Mouse (Mus musculus): ENCODE results near the gene Akap7. TPM values are rescaled to one million over a fixed set of nuclear protein-coding genes. Genes with fewer than 3 reads are reported as not detected.

Akap7 gene
- polyA plus RNA-seq, 1 experiment from 2014 or later = 22.2 TPM

DNA sequence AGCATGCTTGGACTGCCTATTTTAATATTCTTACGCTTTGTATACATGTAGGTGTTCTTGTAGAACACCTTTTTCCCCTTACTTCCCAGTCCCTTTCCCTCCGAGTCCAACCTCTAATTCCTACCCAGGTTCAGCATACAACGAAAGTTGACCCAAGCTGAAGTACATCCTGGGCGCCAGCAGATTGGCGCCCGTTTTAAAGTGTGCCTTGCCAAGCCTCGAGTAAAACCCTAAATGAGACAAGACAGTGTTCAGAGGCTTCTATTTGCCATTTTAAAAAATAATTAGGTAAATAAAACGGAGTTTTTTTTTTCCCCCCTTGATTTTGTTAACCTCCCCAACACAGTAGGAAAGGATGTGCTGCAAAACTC lies 11.4 kb downstream of the Akap7 start:
- 47% methylated on average over 8 of the region's 8 CpGs for WGBS
- DNase-seq (ENCODE audit: low spot score) = no peak
- H3K27me3 ChIP-seq (ENCODE audit: control insufficient read depth, insufficient read depth, low read length) = no peaks in the 10 kb centered on the region

DNA sequence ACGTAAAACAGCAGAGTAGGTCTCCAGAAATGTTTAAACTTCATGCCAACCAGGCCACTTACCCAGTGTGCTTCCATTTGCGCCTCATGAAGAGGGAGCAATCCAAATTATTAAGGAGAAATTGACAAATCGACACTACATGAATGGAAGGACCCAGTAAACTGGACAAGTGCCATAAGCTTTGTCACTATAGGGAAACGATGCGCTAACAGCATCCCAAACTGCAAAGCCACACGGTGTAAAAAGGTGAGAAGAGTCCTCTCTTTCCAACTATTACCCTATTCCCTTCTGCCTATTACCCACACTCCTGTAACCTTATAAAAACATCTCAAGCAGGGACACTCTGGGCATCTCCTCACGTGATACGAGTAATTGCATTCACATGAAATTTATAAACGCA lies 11.8 kb downstream of the Akap7 start:
- peaks cover 4% of the 10 kb centered on the region; the same call in 1 of the 2 replicates for H3K4me1 ChIP-seq (ENCODE audit: control insufficient read depth, insufficient read depth, low read length)
- H3K9me3 ChIP-seq (ENCODE audit: control insufficient read depth, low read length) = no peaks in the 10 kb centered on the region
- no peak overlapping the region for H3K4me3 ChIP-seq (ENCODE audit: low read depth, low read length)
- no peak overlapping the region for H3K4me2 ChIP-seq (ENCODE audit: low read depth, severe bottlenecking)
- no peaks in the 10 kb centered on the region for H3K27me3 ChIP-seq (ENCODE audit: control insufficient read depth, insufficient read depth, low read length)
- H3K9ac ChIP-seq (ENCODE audit: low read length) = no peak overlapping the region
- H3K36me3 ChIP-seq (ENCODE audit: control insufficient read depth, insufficient read depth, low read length) = no peaks in the 10 kb centered on the region
- DNase-seq (ENCODE audit: low spot score) (no peak), ATAC-seq (ENCODE audit: insufficient number of reproducible peaks, low FRiP score, low TSS enrichment, low read depth) (no peak)
- H3K27ac ChIP-seq (replicated peaks; ENCODE audit: low read depth, low read length) = no peak overlapping the region
- 81% methylated on average over 9 of the region's 9 CpGs for WGBS

More for the DNA sequence above, 11.4 kb downstream of the Akap7 start:
- Histone ChIP-seq H3K36me3 (ENCODE audit: control insufficient read depth, insufficient read depth, low read length) (no peaks in the 10 kb centered on the region), H3K27ac (replicated peaks; ENCODE audit: low read depth, low read length) (peak overlapping the region; percentile 92), H3K4me3 (ENCODE audit: low read depth, low read length) (peak overlapping the region; percentile 44), H3K9ac (ENCODE audit: low read length) (peak overlapping the region; percentile 88; the same call in 1 of the 2 replicates), H3K4me2 (ENCODE audit: low read depth, severe bottlenecking) (peak overlapping the region; percentile 67), H3K9me3 (ENCODE audit: control insufficient read depth, low read length) (no peaks in the 10 kb centered on the region), H3K4me1 (ENCODE audit: control insufficient read depth, insufficient read depth, low read length) (peaks cover 4% of the 10 kb centered on the region; the same call in 1 of the 2 replicates)
- ATAC-seq (ENCODE audit: insufficient number of reproducible peaks, low FRiP score, low TSS enrichment, low read depth) = no peak; the same call in 1 of the 2 replicates

DNA sequence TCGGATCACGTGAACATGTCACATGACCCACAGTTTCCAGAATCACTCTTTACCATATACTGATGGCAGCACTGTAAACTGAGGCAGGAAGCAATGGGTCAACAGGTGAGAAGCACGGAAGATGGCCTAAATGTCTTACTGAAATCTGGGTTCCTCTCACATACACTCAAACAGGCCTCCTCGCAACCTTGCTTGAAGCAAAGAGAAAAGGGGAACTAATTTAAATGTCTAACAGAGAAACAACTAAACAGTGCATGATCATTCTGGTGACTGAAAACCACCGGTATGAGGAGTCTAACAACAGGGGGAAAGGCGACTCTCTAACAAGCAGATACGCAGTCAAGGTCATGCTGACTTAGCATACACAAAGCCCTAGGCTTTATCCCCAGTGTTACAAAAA lies 12.7 kb downstream of the Akap7 start:
- WGBS = 90% methylated on average over 7 of the region's 7 CpGs

DNA sequence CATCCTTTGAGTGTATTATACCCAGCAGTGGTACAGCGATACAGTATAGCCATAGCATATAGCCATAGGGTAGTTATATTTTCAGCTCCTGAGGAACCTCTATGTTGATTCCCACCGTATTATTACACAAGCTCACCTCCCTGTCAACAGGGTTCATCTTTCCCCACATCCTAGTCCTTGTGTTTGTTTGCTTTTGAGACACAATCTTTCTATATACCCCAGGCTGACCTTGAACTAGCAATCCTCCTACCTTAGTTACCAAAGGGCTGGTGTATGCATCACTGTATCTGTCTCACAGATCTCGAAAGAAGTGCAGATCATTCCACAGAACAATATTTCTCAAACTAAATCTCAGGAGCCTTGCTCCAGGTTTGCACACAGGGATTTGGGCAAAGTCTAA lies 13.9 kb downstream of the Akap7 start:
- H3K9me3 ChIP-seq (ENCODE audit: control insufficient read depth, low read length) = no peaks in the 10 kb centered on the region
- 92% methylated on average over 3 of the region's 3 CpGs for WGBS

More for the DNA sequence above, 12.7 kb downstream of the Akap7 start:
- DNase-seq (ENCODE audit: low spot score) (no peak), ATAC-seq (ENCODE audit: insufficient number of reproducible peaks, low FRiP score, low TSS enrichment, low read depth) (no peak)
- Histone ChIP-seq H3K27me3 (ENCODE audit: control insufficient read depth, insufficient read depth, low read length) (no peaks in the 10 kb centered on the region), H3K4me1 (ENCODE audit: control insufficient read depth, insufficient read depth, low read length) (peaks cover 4% of the 10 kb centered on the region; the same call in 1 of the 2 replicates), H3K27ac (replicated peaks; ENCODE audit: low read depth, low read length) (no peak overlapping the region), H3K9me3 (ENCODE audit: control insufficient read depth, low read length) (no peaks in the 10 kb centered on the region), H3K4me2 (ENCODE audit: low read depth, severe bottlenecking) (no peak overlapping the region), H3K4me3 (ENCODE audit: low read depth, low read length) (no peak overlapping the region), H3K9ac (ENCODE audit: low read length) (no peak overlapping the region), H3K36me3 (ENCODE audit: control insufficient read depth, insufficient read depth, low read length) (no peaks in the 10 kb centered on the region)

DNA sequence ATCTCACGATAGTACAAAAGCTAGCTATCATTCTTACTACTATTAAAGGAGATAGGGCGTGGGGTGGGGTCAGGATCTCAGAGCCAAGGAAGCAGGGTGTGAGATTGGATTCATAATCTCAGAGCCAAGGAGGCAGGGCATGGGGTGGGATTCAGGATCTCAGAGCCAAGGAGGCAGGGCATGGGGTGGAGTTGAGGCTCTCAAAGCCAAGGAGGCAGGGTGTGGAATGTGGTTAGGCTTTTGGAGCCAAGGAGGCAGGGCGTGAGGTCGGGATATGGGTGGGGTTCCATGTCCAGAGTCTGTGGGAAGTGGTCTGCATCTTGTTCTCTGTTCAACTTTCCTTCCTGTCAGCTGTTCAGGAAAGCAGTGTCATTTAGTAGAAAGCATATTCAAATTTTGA lies 16.6 kb downstream of the Akap7 start:
- 82% methylated on average over 4 of the region's 4 CpGs for WGBS
- DNase-seq (ENCODE audit: low spot score) (no peak), ATAC-seq (ENCODE audit: insufficient number of reproducible peaks, low FRiP score, low TSS enrichment, low read depth) (no peak)
- H3K27ac ChIP-seq (replicated peaks; ENCODE audit: low read depth, low read length) = no peak overlapping the region
- H3K9ac ChIP-seq (ENCODE audit: low read length) = no peak overlapping the region
- H3K4me1 ChIP-seq (ENCODE audit: control insufficient read depth, insufficient read depth, low read length) = no peaks in the 10 kb centered on the region
- no peaks in the 10 kb centered on the region for H3K9me3 ChIP-seq (ENCODE audit: control insufficient read depth, low read length)
- no peaks in the 10 kb centered on the region for H3K36me3 ChIP-seq (ENCODE audit: control insufficient read depth, insufficient read depth, low read length)
- H3K27me3 ChIP-seq (ENCODE audit: control insufficient read depth, insufficient read depth, low read length) = no peaks in the 10 kb centered on the region
- H3K4me3 ChIP-seq (ENCODE audit: low read depth, low read length) = no peak overlapping the region
- no peak overlapping the region for H3K4me2 ChIP-seq (ENCODE audit: low read depth, severe bottlenecking)

More for the DNA sequence above, 13.9 kb downstream of the Akap7 start:
- Histone ChIP-seq H3K4me3 (ENCODE audit: low read depth, low read length) (no peak overlapping the region), H3K9ac (ENCODE audit: low read length) (no peak overlapping the region), H3K27ac (replicated peaks; ENCODE audit: low read depth, low read length) (no peak overlapping the region), H3K36me3 (ENCODE audit: control insufficient read depth, insufficient read depth, low read length) (no peaks in the 10 kb centered on the region), H3K4me1 (ENCODE audit: control insufficient read depth, insufficient read depth, low read length) (peaks cover 4% of the 10 kb centered on the region; the same call in 1 of the 2 replicates), H3K27me3 (ENCODE audit: control insufficient read depth, insufficient read depth, low read length) (no peaks in the 10 kb centered on the region), H3K4me2 (ENCODE audit: low read depth, severe bottlenecking) (no peak overlapping the region)
- ATAC-seq (ENCODE audit: insufficient number of reproducible peaks, low FRiP score, low TSS enrichment, low read depth) (no peak), DNase-seq (ENCODE audit: low spot score) (no peak)

DNA sequence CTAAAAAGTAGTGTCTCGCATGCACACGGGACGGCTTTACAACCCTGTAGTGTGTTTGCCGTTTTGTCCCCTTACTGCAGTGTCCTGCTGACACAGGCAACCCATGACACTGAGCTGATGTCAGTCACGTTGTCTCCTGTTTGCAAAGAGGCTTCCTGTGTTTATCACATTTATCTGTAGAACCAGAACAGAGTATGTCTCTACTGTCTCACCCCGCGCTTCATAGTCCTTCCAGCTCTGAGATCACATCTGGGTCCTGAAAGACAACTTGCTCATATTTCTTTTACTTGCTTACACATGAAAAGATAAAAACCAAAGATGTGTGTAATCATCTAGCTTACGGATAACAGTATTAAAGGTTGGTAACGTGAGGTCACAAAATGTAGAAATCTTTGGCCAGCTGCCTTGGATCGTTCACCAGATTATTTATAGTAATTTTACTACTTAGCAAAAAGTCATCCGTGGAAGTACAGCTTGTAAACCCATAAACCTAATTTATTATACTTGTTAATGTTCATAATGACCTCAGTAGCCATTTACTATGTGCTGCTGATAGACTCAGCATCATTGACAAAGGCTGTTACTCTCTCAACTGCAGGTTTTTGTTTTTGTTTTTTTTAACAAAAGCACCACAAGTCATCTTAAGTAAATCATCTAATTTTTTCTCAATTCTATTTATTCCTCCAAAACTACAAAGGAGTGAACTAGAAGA lies 22.4 kb downstream of the Akap7 start:
- H3K27me3 ChIP-seq (ENCODE audit: control insufficient read depth, insufficient read depth, low read length) = no peaks in the 10 kb centered on the region
- H3K9ac ChIP-seq (ENCODE audit: low read length) = no peak overlapping the region
- no peaks in the 10 kb centered on the region for H3K4me1 ChIP-seq (ENCODE audit: control insufficient read depth, insufficient read depth, low read length)
- H3K4me3 ChIP-seq (ENCODE audit: low read depth, low read length) = no peak overlapping the region
- H3K4me2 ChIP-seq (ENCODE audit: low read depth, severe bottlenecking) = no peak overlapping the region
- DNase-seq (ENCODE audit: low spot score) = no peak
- H3K27ac ChIP-seq (replicated peaks; ENCODE audit: low read depth, low read length) = no peak overlapping the region
- WGBS = 66% methylated on average over 11 of the region's 11 CpGs
- no peak for ATAC-seq (ENCODE audit: insufficient number of reproducible peaks, low FRiP score, low TSS enrichment, low read depth)
- H3K9me3 ChIP-seq (ENCODE audit: control insufficient read depth, low read length) = no peaks in the 10 kb centered on the region
- no peaks in the 10 kb centered on the region for H3K36me3 ChIP-seq (ENCODE audit: control insufficient read depth, insufficient read depth, low read length)

DNA sequence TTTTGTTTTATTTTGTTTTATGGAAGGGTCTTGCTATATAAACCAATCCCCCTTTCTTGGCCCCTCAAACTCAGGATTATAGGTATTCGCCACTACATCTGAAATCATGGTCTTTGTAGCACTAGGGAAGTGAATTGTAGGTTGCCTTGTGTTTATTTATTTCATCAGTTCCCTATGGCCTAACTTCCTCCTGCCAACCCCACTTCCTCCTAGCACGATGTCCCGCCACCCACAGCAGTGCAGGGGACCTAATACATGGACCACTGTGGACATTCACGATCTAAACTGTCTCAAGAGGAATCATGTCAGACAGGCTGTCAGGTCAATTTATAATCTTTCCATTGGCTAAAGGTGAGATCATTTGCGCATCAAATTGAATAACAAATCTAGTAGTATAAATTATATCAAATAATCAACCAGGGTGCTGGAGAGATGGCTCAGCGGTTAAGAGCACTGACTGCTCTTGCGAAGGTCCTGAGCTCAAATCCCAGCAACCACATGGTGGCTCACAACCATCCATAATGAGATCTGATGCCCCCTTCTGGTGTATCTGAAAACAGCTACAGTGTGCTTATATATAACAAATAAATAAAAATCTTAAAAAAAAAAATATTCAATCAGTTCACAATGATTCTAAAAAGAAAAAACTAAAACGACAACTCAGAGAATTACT lies 23.1 kb downstream of the Akap7 start:
- Histone ChIP-seq H3K36me3 (ENCODE audit: control insufficient read depth, insufficient read depth, low read length) (no peaks in the 10 kb centered on the region), H3K4me1 (ENCODE audit: control insufficient read depth, insufficient read depth, low read length) (no peaks in the 10 kb centered on the region), H3K4me2 (ENCODE audit: low read depth, severe bottlenecking) (no peak overlapping the region), H3K27ac (replicated peaks; ENCODE audit: low read depth, low read length) (no peak overlapping the region), H3K27me3 (ENCODE audit: control insufficient read depth, insufficient read depth, low read length) (no peaks in the 10 kb centered on the region), H3K9me3 (ENCODE audit: control insufficient read depth, low read length) (no peaks in the 10 kb centered on the region), H3K4me3 (ENCODE audit: low read depth, low read length) (no peak overlapping the region), H3K9ac (ENCODE audit: low read length) (no peak overlapping the region)
- no peak for DNase-seq (ENCODE audit: low spot score)
- 91% methylated on average over 8 of the region's 8 CpGs for WGBS
- ATAC-seq (ENCODE audit: insufficient number of reproducible peaks, low FRiP score, low TSS enrichment, low read depth) = no peak

DNA sequence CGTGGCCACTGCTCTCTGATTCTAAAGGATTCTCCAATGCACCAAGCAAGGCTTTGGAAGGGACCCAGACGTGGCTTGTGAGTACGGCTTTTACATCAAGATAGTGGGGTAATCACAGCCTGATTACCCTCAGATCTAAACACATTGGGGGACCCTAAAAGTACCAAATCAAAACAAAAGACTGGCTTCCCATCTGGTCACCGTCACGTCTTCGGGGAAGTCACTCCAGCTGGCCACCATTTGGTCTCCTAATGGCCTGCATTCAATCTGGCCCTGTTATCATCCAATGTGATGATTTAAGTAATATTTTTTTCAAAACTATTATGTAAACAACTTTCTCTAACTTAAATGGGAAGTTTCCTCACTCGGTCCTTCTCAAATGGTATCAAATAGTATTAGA lies 24.3 kb downstream of the Akap7 start:
- Histone ChIP-seq H3K4me2 (ENCODE audit: low read depth, severe bottlenecking) (no peak overlapping the region), H3K4me3 (ENCODE audit: low read depth, low read length) (no peak overlapping the region), H3K27me3 (ENCODE audit: control insufficient read depth, insufficient read depth, low read length) (no peaks in the 10 kb centered on the region), H3K36me3 (ENCODE audit: control insufficient read depth, insufficient read depth, low read length) (no peaks in the 10 kb centered on the region), H3K27ac (replicated peaks; ENCODE audit: low read depth, low read length) (no peak overlapping the region), H3K9ac (ENCODE audit: low read length) (no peak overlapping the region), H3K9me3 (ENCODE audit: control insufficient read depth, low read length) (no peaks in the 10 kb centered on the region), H3K4me1 (ENCODE audit: control insufficient read depth, insufficient read depth, low read length) (no peaks in the 10 kb centered on the region)
- no peak for DNase-seq (ENCODE audit: low spot score)
- WGBS = 51% methylated on average over 7 of the region's 7 CpGs
- no peak for ATAC-seq (ENCODE audit: insufficient number of reproducible peaks, low FRiP score, low TSS enrichment, low read depth)

Data from limb, embryonic 11.5 days (tissue).